Mouse (Mus musculus): ENCODE measurements around the gene Plekhm3. TPM values are rescaled to one million over a fixed set of nuclear protein-coding genes. Genes with fewer than 3 reads are reported as not detected.

Gene Plekhm3
- polyA plus RNA-seq, 1 experiment from 2014 or later: 5.0 TPM

DNA sequence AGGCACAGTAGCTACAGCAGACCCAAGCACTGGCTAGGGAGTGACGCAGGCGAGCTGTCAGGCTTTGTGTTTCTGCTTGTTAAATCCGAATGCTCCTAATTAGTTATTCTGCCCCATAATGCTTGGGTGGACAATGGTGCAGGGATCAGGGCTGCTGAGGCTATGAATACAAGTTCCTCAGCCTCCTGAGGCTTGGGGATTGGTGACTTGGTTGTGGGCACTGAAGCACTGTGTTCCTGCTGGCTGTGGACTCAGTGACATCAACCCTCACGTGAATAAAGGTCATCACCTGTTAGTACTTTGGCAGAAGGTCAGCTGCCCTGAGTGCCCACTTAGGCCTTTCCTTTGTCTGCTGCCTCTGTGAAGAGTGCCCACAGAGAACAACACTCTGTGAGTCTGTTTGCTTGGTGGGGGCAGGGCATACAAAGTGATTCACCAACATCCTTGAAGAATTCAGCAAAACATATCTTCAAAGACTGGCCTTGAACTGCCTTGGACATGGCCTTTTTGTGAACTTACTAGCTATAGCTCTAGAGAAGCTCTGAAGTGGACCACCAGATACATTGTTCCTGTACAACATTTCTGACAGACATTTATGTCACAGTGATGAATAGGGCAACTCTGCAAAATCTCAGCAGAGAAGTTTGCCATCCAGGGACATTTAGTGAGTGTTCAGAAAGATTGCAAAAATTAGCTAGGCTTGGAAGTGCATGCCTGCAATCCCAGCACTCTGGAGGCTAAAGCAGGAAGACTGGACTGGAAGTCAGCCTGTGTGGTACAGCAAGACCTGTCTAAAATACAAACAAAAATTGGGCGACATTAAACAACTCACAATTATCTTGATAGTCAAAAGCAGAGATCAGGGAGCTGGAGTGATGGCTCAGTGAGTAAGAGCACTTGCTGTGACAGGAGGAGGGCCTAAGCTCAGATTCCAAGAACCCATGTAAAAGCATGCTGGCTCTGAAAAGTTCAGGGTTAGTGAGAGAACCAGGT lies 102.6 kb downstream of the Plekhm3 start:
- Histone ChIP-seq H3K4me2 (ENCODE audit: low read depth, low read length) (no peak overlapping the region), H3K27ac (ENCODE audit: low read length) (no peak overlapping the region), H3K9ac (ENCODE audit: low read length) (no peak overlapping the region), H3K9me3 (replicated peaks; ENCODE audit: control insufficient read depth, low read length) (no peaks in the 10 kb centered on the region), H3K4me1 (ENCODE audit: control insufficient read depth, insufficient read depth, low read length) (0 out of 2 replicates have a peak, but pooled peaks cover under 1% of the 10 kb centered on the region), H3K4me3 (replicated peaks; ENCODE audit: low read length) (no peak overlapping the region), H3K36me3 (ENCODE audit: control insufficient read depth, insufficient read depth, low read length) (no peaks in the 10 kb centered on the region), H3K27me3 (ENCODE audit: control insufficient read depth, insufficient read depth, low read length) (no peaks in the 10 kb centered on the region)
- WGBS: 56% methylated on average over 5 of the region's 5 CpGs
- ATAC-seq (ENCODE audit: insufficient read depth, low FRiP score): no peak

DNA sequence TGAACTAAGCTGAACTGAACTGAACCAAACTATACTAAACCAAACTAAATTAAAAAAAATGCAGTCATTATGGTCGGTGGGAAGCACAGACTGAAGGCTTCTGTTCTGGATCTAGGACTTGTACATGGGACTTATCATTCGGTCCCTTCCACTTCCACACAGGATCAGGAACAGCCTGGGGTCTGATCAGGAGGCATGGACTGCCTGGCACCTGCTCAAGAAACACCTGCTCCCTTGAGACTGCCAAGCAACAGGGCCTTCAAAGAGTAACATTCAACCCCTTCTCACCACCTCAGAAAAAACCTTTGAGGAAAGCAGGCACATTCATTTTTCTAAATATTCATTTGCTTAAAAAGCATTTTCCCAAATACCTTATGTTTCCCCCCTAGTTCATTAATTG lies 103.4 kb downstream of the Plekhm3 start:
- H3K9ac ChIP-seq (ENCODE audit: low read length): no peak overlapping the region
- H3K36me3 ChIP-seq (ENCODE audit: control insufficient read depth, insufficient read depth, low read length): no peaks in the 10 kb centered on the region
- no peaks in the 10 kb centered on the region for H3K9me3 ChIP-seq (replicated peaks; ENCODE audit: control insufficient read depth, low read length)
- ATAC-seq (ENCODE audit: insufficient read depth, low FRiP score): no peak
- H3K4me3 ChIP-seq (replicated peaks; ENCODE audit: low read length): no peak overlapping the region
- no peaks in the 10 kb centered on the region for H3K27me3 ChIP-seq (ENCODE audit: control insufficient read depth, insufficient read depth, low read length)
- H3K4me2 ChIP-seq (ENCODE audit: low read depth, low read length): no peak overlapping the region
- no peak overlapping the region for H3K27ac ChIP-seq (ENCODE audit: low read length)
- 0 out of 2 replicates have a peak, but pooled peaks cover 3% of the 10 kb centered on the region for H3K4me1 ChIP-seq (ENCODE audit: control insufficient read depth, insufficient read depth, low read length)
- WGBS: 83% methylated on average over 2 of the region's 2 CpGs

DNA sequence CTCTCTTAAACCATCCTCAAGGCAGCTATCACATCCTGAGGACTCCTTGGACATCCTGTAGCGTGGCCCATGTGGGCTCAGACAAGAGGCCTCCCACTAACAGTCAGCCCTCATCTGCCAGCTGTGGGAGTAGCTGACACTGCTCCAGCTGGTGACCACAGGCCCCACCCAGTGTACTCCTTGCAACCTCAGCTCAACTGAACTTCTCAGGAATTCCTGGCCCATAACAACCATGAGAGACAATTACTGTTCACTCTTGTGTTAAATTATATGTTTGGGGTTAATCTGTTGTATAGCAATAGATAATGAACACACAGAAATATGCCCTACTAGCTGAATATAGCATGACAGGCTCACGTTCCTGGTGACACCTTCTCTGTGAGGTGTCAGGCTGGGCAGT lies 104.4 kb downstream of the Plekhm3 start:
- no peaks in the 10 kb centered on the region for H3K9me3 ChIP-seq (replicated peaks; ENCODE audit: control insufficient read depth, low read length)
- no peak overlapping the region for H3K9ac ChIP-seq (ENCODE audit: low read length)
- no peaks in the 10 kb centered on the region for H3K27me3 ChIP-seq (ENCODE audit: control insufficient read depth, insufficient read depth, low read length)
- ATAC-seq (ENCODE audit: insufficient read depth, low FRiP score): no peak
- 87% methylated on average over 2 of the region's 2 CpGs for WGBS
- no peak overlapping the region for H3K4me2 ChIP-seq (ENCODE audit: low read depth, low read length)
- no peak overlapping the region for H3K27ac ChIP-seq (ENCODE audit: low read length)
- H3K4me1 ChIP-seq (ENCODE audit: control insufficient read depth, insufficient read depth, low read length): 0 out of 2 replicates have a peak, but pooled peaks cover 3% of the 10 kb centered on the region
- no peaks in the 10 kb centered on the region for H3K36me3 ChIP-seq (ENCODE audit: control insufficient read depth, insufficient read depth, low read length)
- H3K4me3 ChIP-seq (replicated peaks; ENCODE audit: low read length): no peak overlapping the region

DNA sequence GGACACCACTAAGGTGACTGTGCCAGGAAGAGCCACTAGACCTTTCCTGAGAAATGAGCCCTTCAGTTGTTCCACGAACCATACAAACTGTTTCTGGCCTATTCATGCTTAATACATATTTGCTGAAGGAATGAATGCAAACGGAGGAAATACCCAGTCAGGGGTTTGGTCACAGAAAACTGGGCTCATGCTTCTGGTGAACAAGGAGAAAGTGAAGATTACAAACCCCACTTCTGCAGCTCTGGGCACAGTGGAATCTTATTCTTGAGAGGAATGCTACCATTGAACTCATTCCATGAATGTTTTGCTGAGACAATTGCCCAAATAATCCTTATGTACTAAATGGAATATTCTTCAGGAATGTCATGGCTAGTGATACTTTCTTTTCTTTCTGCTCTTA lies 106.3 kb downstream of the Plekhm3 start:
- WGBS: 68% methylated on average over 2 of the region's 2 CpGs
- Histone ChIP-seq H3K9ac (ENCODE audit: low read length) (no peak overlapping the region), H3K9me3 (replicated peaks; ENCODE audit: control insufficient read depth, low read length) (no peaks in the 10 kb centered on the region), H3K36me3 (ENCODE audit: control insufficient read depth, insufficient read depth, low read length) (no peaks in the 10 kb centered on the region), H3K4me1 (ENCODE audit: control insufficient read depth, insufficient read depth, low read length) (0 out of 2 replicates have a peak, but pooled peaks cover 3% of the 10 kb centered on the region), H3K27ac (ENCODE audit: low read length) (no peak overlapping the region), H3K4me2 (ENCODE audit: low read depth, low read length) (no peak overlapping the region), H3K4me3 (replicated peaks; ENCODE audit: low read length) (no peak overlapping the region), H3K27me3 (ENCODE audit: control insufficient read depth, insufficient read depth, low read length) (no peaks in the 10 kb centered on the region)
- no peak for ATAC-seq (ENCODE audit: insufficient read depth, low FRiP score)

- Histone ChIP-seq H3K9me3 (replicated peaks; ENCODE audit: control insufficient read depth, low read length) (no peaks in the 10 kb centered on the region), H3K9ac (ENCODE audit: low read length) (no peak overlapping the region), H3K4me3 (replicated peaks; ENCODE audit: low read length) (no peak overlapping the region), H3K36me3 (ENCODE audit: control insufficient read depth, insufficient read depth, low read length) (no peaks in the 10 kb centered on the region), H3K4me1 (ENCODE audit: control insufficient read depth, insufficient read depth, low read length) (peaks cover 9% of the 10 kb centered on the region; the same call in 1 of the 2 replicates), H3K27me3 (ENCODE audit: control insufficient read depth, insufficient read depth, low read length) (no peaks in the 10 kb centered on the region), H3K4me2 (ENCODE audit: low read depth, low read length) (no peak overlapping the region), H3K27ac (ENCODE audit: low read length) (no peak overlapping the region)
- WGBS: 35% methylated on average over 1 of the region's 1 CpGs
- ATAC-seq (ENCODE audit: insufficient read depth, low FRiP score): no peak
These were observed 107.6 kb downstream of the Plekhm3 start for GRCm38 (mm10) chr1:64848996-64849395.

DNA sequence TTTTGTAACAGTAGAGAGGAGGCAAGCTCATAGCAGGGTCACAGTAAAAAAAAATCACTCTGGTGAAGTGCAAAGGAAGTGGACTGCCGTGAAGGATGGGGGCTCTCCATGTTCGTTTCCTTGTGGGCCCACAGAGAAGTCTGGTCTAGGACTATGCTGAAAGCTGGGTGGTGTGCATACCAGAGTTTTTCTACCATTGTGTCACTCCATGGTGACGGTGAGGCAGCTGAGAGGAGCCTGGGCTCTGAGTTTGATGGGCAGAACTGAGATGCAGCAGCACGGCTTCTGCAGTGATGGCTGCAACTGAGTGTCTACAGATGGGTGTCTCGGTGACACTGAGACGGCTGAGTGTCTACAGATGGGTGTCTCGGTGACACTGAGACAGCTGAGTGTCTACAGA lies 108.5 kb downstream of the Plekhm3 start:
- ATAC-seq (ENCODE audit: insufficient read depth, low FRiP score): no peak
- Histone ChIP-seq H3K4me2 (ENCODE audit: low read depth, low read length) (no peak overlapping the region), H3K4me3 (replicated peaks; ENCODE audit: low read length) (no peak overlapping the region), H3K9ac (ENCODE audit: low read length) (no peak overlapping the region), H3K27ac (ENCODE audit: low read length) (no peak overlapping the region), H3K27me3 (ENCODE audit: control insufficient read depth, insufficient read depth, low read length) (no peaks in the 10 kb centered on the region), H3K4me1 (ENCODE audit: control insufficient read depth, insufficient read depth, low read length) (peaks cover 11% of the 10 kb centered on the region; the same call in 1 of the 2 replicates), H3K36me3 (ENCODE audit: control insufficient read depth, insufficient read depth, low read length) (no peaks in the 10 kb centered on the region), H3K9me3 (replicated peaks; ENCODE audit: control insufficient read depth, low read length) (no peaks in the 10 kb centered on the region)
- 76% methylated on average over 7 of the region's 7 CpGs for WGBS

DNA sequence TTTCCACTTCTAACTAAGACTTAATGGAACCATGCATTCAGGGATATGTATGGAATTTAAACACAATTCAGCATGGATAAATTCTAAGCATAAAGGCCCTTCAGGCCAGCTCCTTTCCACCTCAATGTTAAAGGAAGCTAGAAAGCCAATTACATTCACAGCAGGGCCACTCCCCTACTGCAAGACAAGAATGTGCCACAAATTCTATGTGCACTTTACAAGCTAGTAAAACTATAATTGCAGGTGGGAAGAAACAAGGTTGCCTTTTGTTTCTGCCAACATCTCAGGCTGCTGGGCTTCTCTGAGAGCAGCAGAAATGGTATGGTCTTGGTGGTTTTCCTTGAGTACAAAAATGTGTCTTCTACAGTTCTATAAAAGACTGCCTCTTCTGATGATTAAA lies 109.1 kb downstream of the Plekhm3 start:
- no peaks in the 10 kb centered on the region for H3K27me3 ChIP-seq (ENCODE audit: control insufficient read depth, insufficient read depth, low read length)
- H3K9ac ChIP-seq (ENCODE audit: low read length): no peak overlapping the region
- H3K27ac ChIP-seq (ENCODE audit: low read length): no peak overlapping the region
- H3K9me3 ChIP-seq (replicated peaks; ENCODE audit: control insufficient read depth, low read length): no peaks in the 10 kb centered on the region
- peaks cover 11% of the 10 kb centered on the region; the same call in 1 of the 2 replicates for H3K4me1 ChIP-seq (ENCODE audit: control insufficient read depth, insufficient read depth, low read length)
- H3K4me3 ChIP-seq (replicated peaks; ENCODE audit: low read length): no peak overlapping the region
- H3K36me3 ChIP-seq (ENCODE audit: control insufficient read depth, insufficient read depth, low read length): no peaks in the 10 kb centered on the region
- H3K4me2 ChIP-seq (ENCODE audit: low read depth, low read length): no peak overlapping the region
- no peak for ATAC-seq (ENCODE audit: insufficient read depth, low FRiP score)

- peaks cover 13% of the 10 kb centered on the region; the same call in 1 of the 2 replicates for H3K4me1 ChIP-seq (ENCODE audit: control insufficient read depth, insufficient read depth, low read length)
- no peaks in the 10 kb centered on the region for H3K27me3 ChIP-seq (ENCODE audit: control insufficient read depth, insufficient read depth, low read length)
- no peak for ATAC-seq (ENCODE audit: insufficient read depth, low FRiP score)
- H3K9ac ChIP-seq (ENCODE audit: low read length): no peak overlapping the region
- 79% methylated on average over 3 of the region's 3 CpGs for whole genome bisulfite sequencing
- no peak overlapping the region for H3K27ac ChIP-seq (ENCODE audit: low read length)
- no peaks in the 10 kb centered on the region for H3K36me3 ChIP-seq (ENCODE audit: control insufficient read depth, insufficient read depth, low read length)
- H3K9me3 ChIP-seq (replicated peaks; ENCODE audit: control insufficient read depth, low read length): no peaks in the 10 kb centered on the region
- H3K4me3 ChIP-seq (replicated peaks; ENCODE audit: low read length): no peak overlapping the region
- H3K4me2 ChIP-seq (ENCODE audit: low read depth, low read length): no peak overlapping the region
These were observed 111.6 kb downstream of the Plekhm3 start for GRCm38 (mm10) chr1:64844978-64845377.

DNA sequence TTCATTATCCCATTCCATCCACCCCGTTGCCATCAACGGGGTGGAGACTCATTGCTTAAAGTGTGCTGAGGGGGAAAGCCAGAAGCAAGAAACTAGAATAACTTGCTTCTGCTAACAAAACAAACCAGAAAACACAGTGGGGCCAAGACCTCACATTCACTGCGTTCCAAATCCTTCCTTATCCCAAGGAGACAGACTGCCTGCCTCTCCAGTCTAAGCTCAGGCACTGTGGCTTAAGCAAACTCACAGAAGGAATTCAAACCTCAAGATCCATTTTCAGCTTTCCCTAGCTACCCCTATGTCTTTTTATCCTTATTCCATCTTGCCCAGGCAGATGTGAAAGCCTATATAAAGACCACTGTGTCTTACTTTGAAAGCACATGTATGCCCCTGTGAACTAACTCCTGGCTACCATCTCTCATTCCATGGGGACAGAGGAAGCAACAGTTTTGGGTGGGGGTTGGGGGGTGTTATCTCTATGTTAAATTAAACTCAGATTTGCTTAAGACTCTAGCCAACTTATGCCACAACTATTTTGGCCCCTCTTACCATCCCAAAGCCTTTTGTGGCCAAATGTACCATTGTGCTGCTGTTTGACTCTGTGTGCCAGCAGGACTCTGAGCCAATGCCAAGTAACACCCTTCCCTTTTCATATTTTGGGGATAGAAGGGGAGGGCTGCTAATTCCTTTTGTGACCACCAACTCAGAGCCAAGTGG lies 112.6 kb downstream of the Plekhm3 start:
- ATAC-seq (ENCODE audit: insufficient read depth, low FRiP score): no peak
- no peaks in the 10 kb centered on the region for H3K9me3 ChIP-seq (replicated peaks; ENCODE audit: control insufficient read depth, low read length)
- WGBS: 56% methylated on average over 3 of the region's 3 CpGs

More for the DNA sequence above, 112.6 kb downstream of the Plekhm3 start:
- H3K9ac ChIP-seq (ENCODE audit: low read length): no peak overlapping the region
- no peaks in the 10 kb centered on the region for H3K36me3 ChIP-seq (ENCODE audit: control insufficient read depth, insufficient read depth, low read length)
- H3K27ac ChIP-seq (ENCODE audit: low read length): no peak overlapping the region
- H3K4me2 ChIP-seq (ENCODE audit: low read depth, low read length): no peak overlapping the region
- no peak overlapping the region for H3K4me3 ChIP-seq (replicated peaks; ENCODE audit: low read length)
- H3K4me1 ChIP-seq (ENCODE audit: control insufficient read depth, insufficient read depth, low read length): peaks cover 13% of the 10 kb centered on the region; the same call in 1 of the 2 replicates
- no peaks in the 10 kb centered on the region for H3K27me3 ChIP-seq (ENCODE audit: control insufficient read depth, insufficient read depth, low read length)
